Mouse (Mus musculus): Measurements from ENCODE around the gene Ell.
"Not testable (repeated sequence)": the region's sequence is repeated elsewhere in the genome, so short reads cannot be mapped to it uniquely, and the experiment has no call there.

Gene Ell

GRCm38 (mm10) chr8:70507027-70507393 is 32.2 kb upstream of the Ell start:
- no peak for DNase-seq (ENCODE audit: low read depth)

- DNase-seq (ENCODE audit: low read depth): no peak
Observed at GRCm38 (mm10) chr8:70509281-70509952, 29.8 kb upstream of the Ell start.

- peak; percentile 96 for DNase-seq (ENCODE audit: low read depth)
Observed at GRCm38 (mm10) chr8:70510228-70510915, 28.9 kb upstream of the Ell start, which contains the start of gene Uba52. Gene Uba52, minus strand, starts transcription at chr8:70510801.

- DNase-seq (ENCODE audit: low read depth): not testable (repeated sequence)
Observed at GRCm38 (mm10) chr8:70511174-70511573, 28.1 kb upstream of the Ell start.

GRCm38 (mm10) chr8:70511770-70512169 is 27.5 kb upstream of the Ell start:
- no peak for DNase-seq (ENCODE audit: low read depth)

GRCm38 (mm10) chr8:70512253-70512903 is 26.9 kb upstream of the Ell start:
- no peak for DNase-seq (ENCODE audit: low read depth)

GRCm38 (mm10) chr8:70513441-70513840 is 25.8 kb upstream of the Ell start:
- DNase-seq (ENCODE audit: low read depth): no peak

- DNase-seq (ENCODE audit: low read depth): no peak
Observed at GRCm38 (mm10) chr8:70517940-70518643, 21.2 kb upstream of the Ell start.

GRCm38 (mm10) chr8:70519043-70519442 is 20.2 kb upstream of the Ell start:
- no peak for DNase-seq (ENCODE audit: low read depth)

GRCm38 (mm10) chr8:70519606-70520005 is 19.7 kb upstream of the Ell start:
- no peak for DNase-seq (ENCODE audit: low read depth)

GRCm38 (mm10) chr8:70522592-70523403 is 16.5 kb upstream of the Ell start:
- peak; percentile 96 for DNase-seq (ENCODE audit: low read depth)

GRCm38 (mm10) chr8:70527111-70527511 is 12.1 kb upstream of the Ell start:
- DNase-seq (ENCODE audit: low read depth): no peak

GRCm38 (mm10) chr8:70527512-70528181 is 11.6 kb upstream of the Ell start, which contains the start of the genes Fkbp8 and Kxd1:
Gene Fkbp8, plus strand, starts transcription at chr8:70527724.
Gene Kxd1, minus strand, starts transcription at chr8:70527956.
- peak; percentile 89 for DNase-seq (ENCODE audit: low read depth)

- no peak for DNase-seq (ENCODE audit: low read depth)
Observed at GRCm38 (mm10) chr8:70528182-70528797, 11.0 kb upstream of the Ell start.

GRCm38 (mm10) chr8:70529299-70529698 is 10.0 kb upstream of the Ell start:
- no peak for DNase-seq (ENCODE audit: low read depth)

GRCm38 (mm10) chr8:70529741-70530161 is 9.5 kb upstream of the Ell start:
- no peak for DNase-seq (ENCODE audit: low read depth)

GRCm38 (mm10) chr8:70530314-70530713 is 8.9 kb upstream of the Ell start:
- DNase-seq (ENCODE audit: low read depth): no peak

GRCm38 (mm10) chr8:70534281-70534680 is 5.0 kb upstream of the Ell start:
- no peak for DNase-seq (ENCODE audit: low read depth)

GRCm38 (mm10) chr8:70535221-70535620 is 4.0 kb upstream of the Ell start:
- DNase-seq (ENCODE audit: low read depth): no peak

- DNase-seq (ENCODE audit: low read depth): no peak
Observed at GRCm38 (mm10) chr8:70535701-70536100, 3.6 kb upstream of the Ell start.

Measured in c-Kit-positive CD71-negative TER-119-negative erythroid progenitor cells, embryonic 14.5 days (primary cell).